7 mouse cellular contexts compared by ENCODE assay signal in the genomic region with DNA sequence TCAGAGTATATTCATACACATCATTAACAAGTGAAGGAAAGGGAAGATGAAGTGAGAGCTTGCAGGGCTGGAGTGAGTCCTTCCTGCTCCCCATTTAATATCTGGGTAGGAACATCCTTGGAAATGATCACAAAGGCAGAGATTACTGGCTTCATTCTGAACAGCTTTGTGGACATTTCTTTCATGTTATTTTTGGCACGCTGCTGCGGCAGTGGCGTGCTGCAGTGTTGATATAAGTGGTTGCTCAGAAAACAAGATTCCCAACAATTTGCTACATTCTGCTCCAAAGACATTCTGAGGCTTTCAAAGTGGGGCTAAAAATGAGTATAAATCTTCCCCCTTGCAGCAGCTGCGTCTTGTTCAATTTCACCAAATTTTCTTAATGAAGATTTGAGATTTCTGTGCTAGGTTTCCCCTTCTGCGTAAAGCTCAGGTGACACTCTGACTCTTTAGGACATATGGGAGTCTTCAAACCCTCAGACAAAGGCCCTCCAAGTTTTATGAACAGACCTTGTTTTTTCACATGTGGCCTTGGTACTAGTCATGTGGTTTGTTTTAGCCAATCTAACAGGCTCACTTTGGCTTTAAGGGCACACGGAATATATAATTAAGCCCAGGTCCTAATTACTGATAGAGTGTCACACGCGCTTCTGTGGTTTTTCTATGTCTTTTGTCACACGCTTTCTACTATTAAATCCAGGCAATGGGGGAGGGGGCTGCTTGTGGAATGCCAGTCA.
DNase-seq lines count a peak whose midpoint lies in the region; ATAC-seq and TF ChIP-seq lines count a peak whose summit lies in the region.

No protein-coding gene starts in this region.

- H3K9ac ChIP-seq in lung, embryonic 15.5 days = no peak overlapping the region
- H3K9ac ChIP-seq in kidney, embryonic 14.5 days (ENCODE audit: low read depth, low read length) = no peak overlapping the region

- no peaks in the 10 kb centered on the region; the same call in 1 of the 2 replicates for H3K9me3 ChIP-seq in lung, embryonic 15.5 days
- no peaks in the 10 kb centered on the region for H3K9me3 ChIP-seq in kidney, embryonic 14.5 days (ENCODE audit: control insufficient read depth, low read length)

- TF ChIP-seq POLR2A in myocyte (IDR thresholded peaks at IDR 0.05; ENCODE audit: insufficient read length, low read depth) = no peak

- peak overlapping the region; percentile 85 for H3K27ac ChIP-seq in lung, embryonic 15.5 days
- peak overlapping the region; percentile 77; the same call in 1 of the 2 replicates for H3K27ac ChIP-seq in kidney, embryonic 14.5 days (ENCODE audit: low read depth, low read length)

- DNase-seq in lung, postnatal 14 days = no peak
- DNase-seq in fibroblast of lung, adult 2 months (ENCODE audit: low read depth) = peak; percentile 57
- no peak for DNase-seq in yolk sac, embryonic 10.5 days (ENCODE audit: low spot score)

- H3K36me3 ChIP-seq in lung, embryonic 15.5 days = no peaks in the 10 kb centered on the region
- H3K36me3 ChIP-seq in kidney, embryonic 14.5 days (ENCODE audit: control insufficient read depth, insufficient read depth, low read length) = no peaks in the 10 kb centered on the region
- H3K36me3 ChIP-seq in myocyte (ENCODE audit: control insufficient read depth, insufficient read depth) = no peaks in the 10 kb centered on the region

- peaks cover 17% of the 10 kb centered on the region for H3K4me1 ChIP-seq in lung, embryonic 15.5 days
- peaks cover 11% of the 10 kb centered on the region; the same call in 1 of the 2 replicates for H3K4me1 ChIP-seq in kidney, embryonic 14.5 days (ENCODE audit: control insufficient read depth, insufficient read depth, low read length)

- H3K79me2 ChIP-seq in myocyte (ENCODE audit: control insufficient read depth, insufficient read depth) = no peaks in the 10 kb centered on the region

- H3K4me2 ChIP-seq in lung, embryonic 15.5 days = no peak overlapping the region
- no peak overlapping the region for H3K4me2 ChIP-seq in kidney, embryonic 14.5 days (replicated peaks; ENCODE audit: low read depth, low read length)
- peak overlapping the region; percentile 28 for H3K4me2 ChIP-seq in myocyte (ENCODE audit: low read depth)

- peak; percentile 78 for ATAC-seq in lung, embryonic 15.5 days (ENCODE audit: borderline replicate concordance, extremely low read depth, low FRiP score, low TSS enrichment)
- ATAC-seq in kidney, embryonic 14.5 days (ENCODE audit: low FRiP score, low TSS enrichment) = peak; percentile 57
- no peak for ATAC-seq in megakaryocyte, adult 5-6 weeks (ENCODE audit: poor library complexity, severe bottlenecking)

- WGBS in lung, embryonic 15.5 days = 40% methylated on average over 9 of the region's 9 CpGs
- 52% methylated on average over 9 of the region's 9 CpGs for WGBS in kidney, embryonic 14.5 days

- H3K4me3 ChIP-seq in lung, embryonic 15.5 days = no peak overlapping the region
- H3K4me3 ChIP-seq in kidney, embryonic 14.5 days (ENCODE audit: low read length) = no peak overlapping the region
- H3K4me3 ChIP-seq in myocyte = no peak overlapping the region

- no peak overlapping the region for H3ac ChIP-seq in myocyte (ENCODE audit: control insufficient read depth, insufficient read length)

- no peaks in the 10 kb centered on the region for H3K27me3 ChIP-seq in lung, embryonic 15.5 days
- H3K27me3 ChIP-seq in kidney, embryonic 14.5 days (ENCODE audit: control insufficient read depth, insufficient read depth, low read length) = no peaks in the 10 kb centered on the region
- no peaks in the 10 kb centered on the region for H3K27me3 ChIP-seq in myocyte (ENCODE audit: control insufficient read depth, insufficient read depth, insufficient read length)

TF ChIP-seq in myocyte, 11 proteins besides CTCF, POLR2A, EP300 and RAD21:
- no peak for TF ChIP-seq POLR2AphosphoS2 (IDR thresholded peaks at IDR 0.05; ENCODE audit: insufficient read length, low read depth)
- no peak for TF ChIP-seq USF1 (IDR thresholded peaks at IDR 0.05; ENCODE audit: low read depth)
- TF ChIP-seq MYOD1 (IDR thresholded peaks at IDR 0.05; ENCODE audit: control insufficient read depth in 1 of 3, insufficient read length in 2 of 3, low read depth in 2 of 3) = no peak
- TF ChIP-seq REST (IDR thresholded peaks at IDR 0.05; ENCODE audit: insufficient read depth, insufficient read length) = no peak
- no peak for TF ChIP-seq MYOG (IDR thresholded peaks at IDR 0.05; ENCODE audit: control insufficient read depth in 1 of 3, insufficient read depth in 1 of 3, insufficient read length in 2 of 3, low read depth in 2 of 3)
- no peak for TF ChIP-seq MAX (IDR thresholded peaks at IDR 0.05; ENCODE audit: low read depth)
- no peak for TF ChIP-seq SRF (IDR thresholded peaks at IDR 0.05; ENCODE audit: control insufficient read depth, insufficient read length, low read depth)
- TF ChIP-seq TCF3 (IDR thresholded peaks at IDR 0.05; ENCODE audit: insufficient read length, low read depth) = no peak
- TF ChIP-seq CEBPB (IDR thresholded peaks at IDR 0.05; ENCODE audit: insufficient read depth, poor library complexity, severe bottlenecking) = no peak
- TF ChIP-seq E2F4 (IDR thresholded peaks at IDR 0.05; ENCODE audit: insufficient read depth) = no peak
- no peak for TF ChIP-seq TCF12 (IDR thresholded peaks at IDR 0.05; ENCODE audit: insufficient read depth, poor library complexity, severe bottlenecking)
